Mouse (Mus musculus) ES-CJ7 (cell line): ENCODE data around the gene 4921517D22Rik.
A peak's percentile ranks its signal among the peaks of the same experiment; 100 is the strongest.

Experiments used
- DNase-seq: peaks from one replicate; pipeline ENCODE4 v3.0.0; 2011; ENCODE audit warnings: low read depth, low spot score

Gene 4921517D22Rik

GRCm38 (mm10) chr13:59691478-59691877 is 2.4 kb downstream of the 4921517D22Rik start:
- DNase-seq = peak; percentile 73

- DNase-seq = peak; percentile 55
Observed at GRCm38 (mm10) chr13:59690576-59690975, 3.3 kb downstream of the 4921517D22Rik start.

GRCm38 (mm10) chr13:59689843-59690242 is 4.1 kb downstream of the 4921517D22Rik start:
- DNase-seq = no peak

GRCm38 (mm10) chr13:59689313-59689712 is 4.6 kb downstream of the 4921517D22Rik start:
- no peak for DNase-seq

- DNase-seq = no peak
Observed at GRCm38 (mm10) chr13:59688338-59688770, 5.6 kb downstream of the 4921517D22Rik start.

- DNase-seq = peak; percentile 61
Observed at GRCm38 (mm10) chr13:59685236-59685635, 8.7 kb downstream of the 4921517D22Rik start.

- DNase-seq = peak; percentile 72
Observed at GRCm38 (mm10) chr13:59682629-59683028, 11.3 kb downstream of the 4921517D22Rik start.

- no peak for DNase-seq
Observed at GRCm38 (mm10) chr13:59679908-59680307, 14.0 kb downstream of the 4921517D22Rik start.

- DNase-seq = peak; percentile 77
Observed at GRCm38 (mm10) chr13:59679306-59679705, 14.6 kb downstream of the 4921517D22Rik start.

GRCm38 (mm10) chr13:59676316-59677229 is 17.3 kb downstream of the 4921517D22Rik start:
- DNase-seq = peak; percentile 54

GRCm38 (mm10) chr13:59675151-59676011 is 18.5 kb downstream of the 4921517D22Rik start, which contains the start of gene Golm1:
Golm1 (minus strand) TSS chr13:59675811.
- DNase-seq = peak; percentile 57

GRCm38 (mm10) chr13:59674761-59675150 is 19.2 kb downstream of the 4921517D22Rik start:
- no peak for DNase-seq

GRCm38 (mm10) chr13:59674215-59674614 is 19.7 kb downstream of the 4921517D22Rik start:
- DNase-seq = no peak

GRCm38 (mm10) chr13:59673597-59673996 is 20.3 kb downstream of the 4921517D22Rik start:
- no peak for DNase-seq

- no peak for DNase-seq
Observed at GRCm38 (mm10) chr13:59672248-59672647, 21.7 kb downstream of the 4921517D22Rik start.

- no peak for DNase-seq
Observed at GRCm38 (mm10) chr13:59671521-59671920, 22.4 kb downstream of the 4921517D22Rik start.

- no peak for DNase-seq
Observed at GRCm38 (mm10) chr13:59669946-59670345, 24.0 kb downstream of the 4921517D22Rik start.

GRCm38 (mm10) chr13:59668501-59669093 is 25.3 kb downstream of the 4921517D22Rik start:
- peak; percentile 57 for DNase-seq

- DNase-seq = no peak
Observed at GRCm38 (mm10) chr13:59667763-59668162, 26.1 kb downstream of the 4921517D22Rik start.

- DNase-seq = no peak
Observed at GRCm38 (mm10) chr13:59663939-59664712, 29.8 kb downstream of the 4921517D22Rik start.

- DNase-seq = peak; percentile 93
Observed at GRCm38 (mm10) chr13:59661966-59662365, 31.9 kb downstream of the 4921517D22Rik start.
